Mouse (Mus musculus): Measurements from ENCODE around the gene Hist1h4f.

DNA sequence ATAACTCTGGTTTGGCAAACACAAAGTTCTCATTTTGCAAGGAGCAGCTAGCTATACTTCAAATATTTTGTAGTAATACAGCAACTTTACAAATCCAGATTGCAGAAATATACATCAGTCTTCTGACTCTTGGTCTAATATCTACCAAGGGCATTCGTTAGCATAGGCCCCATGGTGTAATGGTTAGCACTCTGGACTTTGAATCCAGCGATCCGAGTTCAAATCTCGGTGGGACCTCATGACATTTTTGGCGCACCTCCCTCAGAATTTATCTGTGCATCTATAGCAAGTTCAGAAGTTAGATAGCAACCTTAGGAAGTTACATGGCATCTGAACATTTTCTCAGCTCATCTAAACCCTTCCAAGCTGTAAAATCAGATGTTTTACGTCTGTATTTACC is 32.6 kb downstream of the Hist1h4f start:
- TF ChIP-seq CTCF (IDR thresholded peaks at IDR 0.05; ENCODE audit: low read depth) (no peak), EP300 (IDR thresholded peaks at IDR 0.05; ENCODE audit: low read depth) (no peak; the same call in 1 of the 2 replicates)

All from liver, postnatal 0 days (tissue).